Mouse (Mus musculus): ENCODE results near the gene Hist1h3f. TPM values are rescaled to one million over a fixed set of nuclear protein-coding genes. Genes with fewer than 3 reads are reported as not detected.

The Hist1h3f gene
- polyA plus RNA-seq, 1 experiment, result 9.6 TPM

DNA sequence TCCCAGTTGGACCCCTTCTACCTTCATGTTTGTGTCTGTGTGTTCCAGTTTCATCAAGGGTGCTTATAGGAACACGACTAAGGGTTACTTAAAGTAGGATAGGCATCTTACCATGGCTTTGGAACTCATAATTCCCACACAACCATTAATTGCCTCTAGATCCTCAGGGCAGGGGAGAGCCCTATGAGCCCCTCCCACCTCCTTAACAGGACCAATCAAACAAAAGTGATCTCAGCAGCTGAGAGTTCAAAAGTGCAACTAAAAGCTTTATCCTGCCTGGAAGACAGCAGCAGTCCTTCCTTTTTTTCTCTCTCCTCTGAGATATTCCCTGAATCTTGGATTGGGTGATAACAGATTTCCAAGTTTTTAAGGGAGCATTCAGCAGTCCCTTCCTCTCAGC is 33.7 kb upstream of the Hist1h3f start:
- WGBS, result 25% methylated on average over 1 of the region's 1 CpGs
- Histone ChIP-seq H3K36me3 (ENCODE audit: control insufficient read depth, insufficient read depth, low read length) (no peaks in the 10 kb centered on the region), H3K4me1 (ENCODE audit: control insufficient read depth, insufficient read depth, insufficient read length, low read length) (peaks cover 2% of the 10 kb centered on the region; the same call in 1 of the 2 replicates), H3K27me3 (ENCODE audit: control insufficient read depth, insufficient read depth, low read length) (no peaks in the 10 kb centered on the region), H3K4me3 (ENCODE audit: low read depth, low read length) (no peak overlapping the region), H3K27ac (ENCODE audit: insufficient read depth, low read depth, low read length) (no peak overlapping the region)
- TF ChIP-seq CTCF (IDR thresholded peaks at IDR 0.05; ENCODE audit: extremely low read depth, insufficient read length, insufficient replicate concordance, low read depth, low read length) (no peak), POLR2A (IDR thresholded peaks at IDR 0.05; ENCODE audit: low read depth, low read length) (no peak)

GRCm38 (mm10) chr13:23513517-23513916 is 30.3 kb upstream of the Hist1h3f start:
- Histone ChIP-seq H3K4me1 (ENCODE audit: control insufficient read depth, insufficient read depth, insufficient read length, low read length) (peaks cover 4% of the 10 kb centered on the region; the same call in 1 of the 2 replicates), H3K36me3 (ENCODE audit: control insufficient read depth, insufficient read depth, low read length) (no peaks in the 10 kb centered on the region), H3K27ac (ENCODE audit: insufficient read depth, low read depth, low read length) (no peak overlapping the region), H3K4me3 (ENCODE audit: low read depth, low read length) (no peak overlapping the region), H3K27me3 (ENCODE audit: control insufficient read depth, insufficient read depth, low read length) (no peaks in the 10 kb centered on the region)
- no peak for TF ChIP-seq CTCF (IDR thresholded peaks at IDR 0.05; ENCODE audit: extremely low read depth, insufficient read length, insufficient replicate concordance, low read depth, low read length)
- TF ChIP-seq POLR2A (IDR thresholded peaks at IDR 0.05; ENCODE audit: low read depth, low read length), result no peak
- WGBS, result 83% methylated on average over 1 of the region's 1 CpGs

- Histone ChIP-seq H3K27me3 (ENCODE audit: control insufficient read depth, insufficient read depth, low read length) (no peaks in the 10 kb centered on the region), H3K4me3 (ENCODE audit: low read depth, low read length) (no peak overlapping the region), H3K4me1 (ENCODE audit: control insufficient read depth, insufficient read depth, insufficient read length, low read length) (peaks cover 4% of the 10 kb centered on the region; the same call in 1 of the 2 replicates), H3K27ac (ENCODE audit: insufficient read depth, low read depth, low read length) (no peak overlapping the region), H3K36me3 (ENCODE audit: control insufficient read depth, insufficient read depth, low read length) (no peaks in the 10 kb centered on the region)
- TF ChIP-seq CTCF (IDR thresholded peaks at IDR 0.05; ENCODE audit: extremely low read depth, insufficient read length, insufficient replicate concordance, low read depth, low read length), result no peak
- TF ChIP-seq POLR2A (IDR thresholded peaks at IDR 0.05; ENCODE audit: low read depth, low read length), result no peak
- 86% methylated on average over 5 of the region's 5 CpGs for WGBS
These were observed 28.6 kb upstream of the Hist1h3f start for GRCm38 (mm10) chr13:23515281-23515680.

- TF ChIP-seq CTCF (IDR thresholded peaks at IDR 0.05; ENCODE audit: extremely low read depth, insufficient read length, insufficient replicate concordance, low read depth, low read length), result no peak
- no peak for TF ChIP-seq POLR2A (IDR thresholded peaks at IDR 0.05; ENCODE audit: low read depth, low read length)
- WGBS, result 64% methylated on average over 15 of the region's 15 CpGs
- H3K4me3 ChIP-seq (ENCODE audit: low read depth, low read length), result no peak overlapping the region
These were observed 27.8 kb upstream of the Hist1h3f start for GRCm38 (mm10) chr13:23515826-23516620.

GRCm38 (mm10) chr13:23516822-23517602 is 26.8 kb upstream of the Hist1h3f start:
- Histone ChIP-seq H3K4me1 (ENCODE audit: control insufficient read depth, insufficient read depth, insufficient read length, low read length) (0 out of 2 replicates have a peak, but pooled peaks cover 2% of the 10 kb centered on the region), H3K27ac (ENCODE audit: insufficient read depth, low read depth, low read length) (peak overlapping the region; percentile 61; the same call in 1 of the 2 replicates), H3K27me3 (ENCODE audit: control insufficient read depth, insufficient read depth, low read length) (no peaks in the 10 kb centered on the region), H3K36me3 (ENCODE audit: control insufficient read depth, insufficient read depth, low read length) (no peaks in the 10 kb centered on the region), H3K4me3 (ENCODE audit: low read depth, low read length) (peak overlapping the region; percentile 64)
- no peak for TF ChIP-seq POLR2A (IDR thresholded peaks at IDR 0.05; ENCODE audit: low read depth, low read length)
- TF ChIP-seq CTCF (IDR thresholded peaks at IDR 0.05; ENCODE audit: extremely low read depth, insufficient read length, insufficient replicate concordance, low read depth, low read length), result no peak
- WGBS, result under 1% methylated on average over 19 of the region's 19 CpGs

More at GRCm38 (mm10) chr13:23515826-23516620, 27.8 kb upstream of the Hist1h3f start:
- Histone ChIP-seq H3K4me1 (ENCODE audit: control insufficient read depth, insufficient read depth, insufficient read length, low read length) (0 out of 2 replicates have a peak, but pooled peaks cover 2% of the 10 kb centered on the region), H3K36me3 (ENCODE audit: control insufficient read depth, insufficient read depth, low read length) (no peaks in the 10 kb centered on the region), H3K27ac (ENCODE audit: insufficient read depth, low read depth, low read length) (no peak overlapping the region), H3K27me3 (ENCODE audit: control insufficient read depth, insufficient read depth, low read length) (no peaks in the 10 kb centered on the region)

GRCm38 (mm10) chr13:23517603-23518294 is 26.1 kb upstream of the Hist1h3f start:
- Histone ChIP-seq H3K4me3 (ENCODE audit: low read depth, low read length) (peak overlapping the region; percentile 64), H3K36me3 (ENCODE audit: control insufficient read depth, insufficient read depth, low read length) (no peaks in the 10 kb centered on the region), H3K27ac (ENCODE audit: insufficient read depth, low read depth, low read length) (peak overlapping the region; percentile 61), H3K27me3 (ENCODE audit: control insufficient read depth, insufficient read depth, low read length) (no peaks in the 10 kb centered on the region), H3K4me1 (ENCODE audit: control insufficient read depth, insufficient read depth, insufficient read length, low read length) (0 out of 2 replicates have a peak, but pooled peaks cover 2% of the 10 kb centered on the region)
- under 1% methylated on average over 27 of the region's 27 CpGs for WGBS
- TF ChIP-seq CTCF (IDR thresholded peaks at IDR 0.05; ENCODE audit: extremely low read depth, insufficient read length, insufficient replicate concordance, low read depth, low read length) (no peak), POLR2A (IDR thresholded peaks at IDR 0.05; ENCODE audit: low read depth, low read length) (no peak)

Data from small intestine, adult 2 months (tissue).